Mouse (Mus musculus) liver, embryonic 14.5 days (tissue): Measurements from ENCODE around the gene Chd9. TPM values are rescaled to one million over a fixed set of nuclear protein-coding genes. Genes with fewer than 3 reads are reported as not detected.
A peak's percentile ranks its signal among the peaks of the same experiment; 100 is the strongest.

ENCODE experiments used
- ATAC-seq: fragments of 200-750 bp; cut with Nextera tagmentation; 2 replicates; pipeline ENCODE4 v1.8.0; 2017; ENCODE audit warnings: moderate number of reproducible peaks, mild to moderate bottlenecking, moderate library complexity; ENCODE audit not compliant: insufficient read depth
- DNase-seq, 3 experiments: peaks; one replicate each; pipeline ENCODE4 v3.0.0-alpha.2; 2012 to 2013; ENCODE audit warnings: low read depth in 3 of 3, low spot score in 3 of 3
- H3K27ac ChIP-seq: fragments of 300-500 bp; sonication (generic); 2 replicates; pipeline ENCODE4 v1.5.1; 2014; ENCODE audit warnings: moderate library complexity, mild to moderate bottlenecking, control low read depth, inconsistent platforms
- H3K27me3 ChIP-seq: fragments of 300-500 bp; sonication (generic); 2 replicates; pipeline ENCODE4 v1.6.1; 2014; ENCODE audit warnings: mild to moderate bottlenecking, low read length, moderate library complexity; ENCODE audit not compliant: control insufficient read depth, insufficient read depth
- H3K36me3 ChIP-seq: fragments of 300-500 bp; sonication (generic); replicated peaks from 2 replicates; pipeline ENCODE4 v1.6.1; 2014; ENCODE audit warnings: low read depth; ENCODE audit not compliant: control insufficient read depth, insufficient read depth
- H3K4me1 ChIP-seq, 2 experiments: fragments of 200-500 bp in 1 of 2; fragments of 300-500 bp in 1 of 2; sonication (generic) in 1 of 2; replicated peaks; 2 replicates each; pipeline ENCODE4 v1.6.1; 2012 to 2014; ENCODE audit warnings: antibody characterized with exemption in 1 of 2, inconsistent platforms in 1 of 2, low read length in 1 of 2; ENCODE audit not compliant: control insufficient read depth in 2 of 2, insufficient read depth in 2 of 2
- H3K4me2 ChIP-seq: fragments of 300-500 bp; sonication (generic); 2 replicates; pipeline ENCODE4 v1.6.1; 2014; ENCODE audit warnings: low read depth, mild to moderate bottlenecking, control low read depth, moderate library complexity
- H3K4me3 ChIP-seq, 2 experiments: fragments of 200-500 bp in 1 of 2; fragments of 300-500 bp in 1 of 2; sonication (generic) in 1 of 2; 2 replicates each; pipeline ENCODE4 v1.5.1; 2012 to 2014; ENCODE audit warnings: low read depth in 2 of 2, low read length in 2 of 2, mild to moderate bottlenecking in 2 of 2, control low read depth in 1 of 2, inconsistent platforms in 1 of 2, moderate library complexity in 1 of 2; ENCODE audit not compliant: insufficient read depth in 1 of 2
- H3K9ac ChIP-seq: fragments of 300-500 bp; sonication (generic); replicated peaks from 2 replicates; pipeline ENCODE4 v1.6.1; 2014; ENCODE audit warnings: mild to moderate bottlenecking, control low read depth, moderate library complexity
- H3K9me3 ChIP-seq: fragments of 300-500 bp; sonication (generic); 2 replicates; pipeline ENCODE4 v1.6.1; 2016; ENCODE audit warnings: low read length, mixed read lengths; ENCODE audit not compliant: control insufficient read depth
- CTCF ChIP-seq: IDR thresholded peaks from 2 replicates; pipeline ENCODE4 v1.5.1; 2016; ENCODE audit warnings: antibody characterized with exemption, low read depth, control low read depth
- EP300 ChIP-seq: IDR thresholded peaks from 2 replicates; pipeline ENCODE4 v1.6.1; 2016; ENCODE audit warnings: antibody characterized with exemption, low read depth
- WGBS: fragments of 180-500 bp; shearing (Covaris S2); extraction: QIAGEN DNeasy Blood & Tissue Kit; methylation state at CpG from one replicate; pipeline ENCODE4 v1.1.7; 2014; ENCODE audit not compliant: insufficient replicate concordance; 5-methylcytosine and 5-hydroxymethylcytosine counted together
- polyA plus RNA-seq, 2 experiments: library from polyadenylated mRNA; depleted of rRNA in 1 of 2; stranded (reverse) in 1 of 2; unstranded in 1 of 2; fragments of >200 nt; fragmentation: Nextera tagmentation in 1 of 2; extraction: Ambion mirVana in 1 of 2; gene quantifications; 2 replicates each; pipeline versions ENCODE4 v1.2.1 to v1.2.3; 2012 to 2014

The Chd9 gene
- polyA plus RNA-seq, 2 experiments: 6.4 to 12.2 TPM

DNA sequence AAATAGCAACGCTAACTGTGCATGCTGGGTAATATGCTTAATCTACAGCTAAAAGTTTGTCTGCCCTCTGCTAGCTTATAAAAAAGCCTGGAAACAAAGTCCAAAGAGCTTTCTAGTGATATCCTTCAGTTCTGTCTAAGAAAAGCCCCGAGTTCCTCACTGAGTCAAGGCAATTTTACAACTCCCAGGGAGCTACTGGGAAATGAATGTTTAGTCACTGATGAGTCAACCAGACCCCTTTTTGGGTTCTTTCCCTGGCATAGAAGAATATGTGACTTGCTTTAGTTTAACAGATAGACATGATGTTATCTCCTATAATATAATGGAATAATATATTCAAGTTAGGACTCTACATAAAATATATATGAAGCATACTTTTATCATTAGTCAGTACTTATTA lies 73.8 kb downstream of the Chd9 start:
- Histone ChIP-seq H3K27me3 (peaks cover 3% of the 10 kb centered on the region; the same call in 1 of the 2 replicates), H3K27ac (no peak overlapping the region), H3K9me3 (no peaks in the 10 kb centered on the region), H3K4me1 (0 out of 4 replicates have a peak, but pooled peaks cover 0 to 3% of the 10 kb centered on the region in 2 experiments), H3K36me3 (no peaks in the 10 kb centered on the region), H3K9ac (no peak overlapping the region), H3K4me2 (no peak overlapping the region), H3K4me3 (no peak overlapping the region)
- ATAC-seq (no peak), DNase-seq (no peak)
- TF ChIP-seq CTCF: no peak
- TF ChIP-seq EP300: no peak
- WGBS: 59% methylated on average over 2 of the region's 2 CpGs

DNA sequence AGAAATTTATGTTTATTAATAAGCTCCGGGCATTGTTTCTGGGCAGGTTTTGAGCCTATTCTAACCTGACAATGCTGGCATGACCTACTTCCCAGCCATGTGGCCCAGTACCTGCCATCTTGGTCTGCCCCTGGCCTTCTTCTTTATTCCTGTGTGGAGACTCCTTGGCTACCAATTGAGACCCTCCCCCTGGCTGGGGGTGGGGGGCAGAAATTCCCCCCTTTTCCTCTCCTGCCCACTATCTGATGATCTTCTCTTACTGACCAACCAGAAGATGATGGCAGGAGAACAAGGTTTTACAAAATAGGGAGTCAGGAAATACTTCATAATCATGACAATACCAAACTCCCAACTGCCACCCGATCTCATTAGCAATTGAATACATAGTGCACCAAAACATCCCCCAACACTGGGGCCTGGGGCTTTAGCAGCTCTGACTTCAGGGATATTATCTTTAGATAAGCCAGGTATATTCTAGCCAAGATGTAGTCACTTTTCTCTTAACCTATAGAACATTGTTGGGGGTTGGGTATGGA lies 76.1 kb downstream of the Chd9 start:
- Histone ChIP-seq H3K36me3 (no peaks in the 10 kb centered on the region), H3K4me2 (no peak overlapping the region), H3K27ac (no peak overlapping the region), H3K4me3 (no peak overlapping the region), H3K27me3 (peaks cover 8% of the 10 kb centered on the region), H3K9me3 (no peaks in the 10 kb centered on the region), H3K9ac (no peak overlapping the region), H3K4me1 (peaks cover 0 to 3% of the 10 kb centered on the region in 2 experiments; a peak in 2 of 4 replicates)
- ATAC-seq (no peak), DNase-seq (no peak)
- 79% methylated on average over 2 of the region's 2 CpGs for WGBS
- TF ChIP-seq EP300: no peak
- TF ChIP-seq CTCF: no peak

DNA sequence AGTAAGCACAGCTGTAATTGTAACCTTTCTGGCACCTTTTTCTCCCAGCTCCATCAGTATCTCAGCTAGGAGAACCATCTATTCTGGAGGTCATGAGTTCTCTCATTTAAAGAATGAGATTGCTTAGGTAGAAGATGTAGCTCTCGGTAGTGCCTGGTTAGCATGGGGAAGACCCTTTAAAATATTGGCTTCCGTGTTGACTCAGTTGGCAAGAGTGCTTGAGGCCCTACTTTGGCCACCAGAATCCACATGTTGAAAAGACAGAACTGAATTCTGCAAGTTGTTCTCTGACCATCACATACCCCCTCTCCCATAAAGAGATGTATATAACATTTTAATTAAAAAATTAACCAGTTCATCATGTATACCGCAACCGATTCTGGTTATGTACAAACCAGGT lies 78.8 kb downstream of the Chd9 start:
- ATAC-seq: no peak
- Histone ChIP-seq H3K27me3 (peaks cover 8% of the 10 kb centered on the region), H3K36me3 (no peaks in the 10 kb centered on the region), H3K9me3 (no peaks in the 10 kb centered on the region), H3K4me2 (peak overlapping the region; percentile 96), H3K4me1 (peaks cover 0 to 7% of the 10 kb centered on the region in 2 experiments; a peak in 2 of 4 replicates), H3K9ac (no peak overlapping the region), H3K4me3 (no peak overlapping the region; a peak in 1 of 4 replicates), H3K27ac (no peak overlapping the region)
- TF ChIP-seq EP300 (no peak), CTCF (no peak)
- DNase-seq: no peak
- WGBS: 86% methylated on average over 4 of the region's 4 CpGs

DNA sequence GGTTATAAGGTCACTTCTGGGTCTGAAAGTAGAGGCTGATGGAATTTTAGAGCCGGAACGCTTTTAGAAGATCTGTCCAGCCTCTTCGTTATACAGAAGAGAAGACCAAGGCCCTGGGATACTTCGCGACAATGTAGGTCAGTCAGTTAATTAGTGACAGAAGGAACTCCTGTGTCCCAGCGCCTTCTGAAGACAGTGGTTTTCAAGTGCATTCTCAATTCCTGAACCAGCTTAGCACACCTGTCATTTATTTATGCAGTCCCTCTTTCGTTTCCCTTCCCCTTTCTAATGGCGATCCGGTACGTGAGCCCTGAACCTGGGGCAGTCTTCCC lies 79.3 kb downstream of the Chd9 start:
- Histone ChIP-seq H3K27ac (peak overlapping the region; percentile 43; the same call in 1 of the 2 replicates), H3K4me3 (peak overlapping the region; percentile 75 to 87), H3K36me3 (no peaks in the 10 kb centered on the region), H3K4me1 (peaks cover 0 to 7% of the 10 kb centered on the region in 2 experiments; a peak in 2 of 4 replicates), H3K9ac (peak overlapping the region; percentile 71), H3K4me2 (peak overlapping the region; percentile 96), H3K27me3 (peaks cover 8% of the 10 kb centered on the region), H3K9me3 (no peaks in the 10 kb centered on the region)
- no peak for TF ChIP-seq CTCF
- TF ChIP-seq EP300: no peak
- ATAC-seq: no peak
- 22% methylated on average over 10 of the region's 10 CpGs for WGBS
- no peak for DNase-seq

DNA sequence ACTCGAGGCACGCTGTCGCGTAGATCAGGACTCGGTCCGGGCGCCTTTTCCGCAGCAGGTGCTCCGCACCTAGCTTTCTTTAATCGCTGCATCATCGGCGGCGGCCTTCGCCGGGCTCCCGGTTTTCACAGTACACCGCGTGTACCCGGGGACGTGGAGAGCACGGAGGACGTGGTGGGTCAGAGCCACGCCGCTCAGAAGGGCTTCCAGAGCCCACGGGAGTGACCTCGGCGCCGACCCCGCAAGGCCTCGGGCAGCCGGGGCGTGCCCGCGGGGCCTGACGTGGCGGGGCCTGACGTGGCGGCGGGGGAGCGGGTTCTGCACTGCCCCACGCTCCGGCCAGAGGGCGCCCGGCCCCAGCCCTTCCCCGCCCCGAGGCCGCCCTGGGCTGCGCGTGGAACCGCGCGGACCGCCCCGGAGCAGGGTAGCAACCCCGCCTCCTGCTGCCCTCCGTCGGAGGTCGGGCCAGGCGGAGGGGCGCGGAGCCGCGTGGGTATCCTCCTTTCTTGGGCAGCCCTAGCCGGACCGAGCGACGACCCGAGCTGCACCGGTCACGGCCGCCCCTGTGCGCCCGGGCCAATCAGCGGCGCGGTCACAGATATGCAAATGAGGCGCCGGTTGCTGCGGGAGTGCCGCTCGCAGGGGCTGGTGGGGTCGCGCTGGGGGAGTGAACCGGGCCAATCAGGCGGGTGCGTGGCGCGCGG lies 79.8 kb downstream of the Chd9 start:
- WGBS: under 1% methylated on average over 86 of the region's 89 CpGs
- DNase-seq: peak; percentile 76 to 80 (median 77)
- no peaks in the 10 kb centered on the region for H3K9me3 ChIP-seq
- ATAC-seq: peak; percentile 96
- H3K4me3 ChIP-seq: peak overlapping the region; percentile 75 to 87
- H3K4me1 ChIP-seq: peaks cover 0 to 7% of the 10 kb centered on the region in 2 experiments; a peak in 2 of 4 replicates
- peak overlapping the region; percentile 43; the same call in 1 of the 2 replicates for H3K27ac ChIP-seq
- TF ChIP-seq CTCF (peak; percentile 30; the same call in 1 of the 2 replicates), EP300 (no peak)
- H3K27me3 ChIP-seq: peaks cover 8% of the 10 kb centered on the region
- H3K4me2 ChIP-seq: peak overlapping the region; percentile 96
- H3K36me3 ChIP-seq: no peaks in the 10 kb centered on the region
- peak overlapping the region; percentile 71 for H3K9ac ChIP-seq
